Mouse (Mus musculus) liver, embryonic 15.5 days (tissue): ENCODE measurements around the gene Tmem11. TPM values are rescaled to one million over a fixed set of nuclear protein-coding genes. Genes with fewer than 3 reads are reported as not detected.

Experiments
- ATAC-seq: fragments of 200-750 bp; cut with Nextera tagmentation; 2 replicates; pipeline ENCODE4 v1.8.0; 2017; ENCODE audit warnings: moderate number of reproducible peaks, mild to moderate bottlenecking, moderate library complexity; ENCODE audit not compliant: insufficient read depth
- H3K27ac ChIP-seq: fragments of 300-500 bp; sonication (generic); replicated peaks from 2 replicates; pipeline ENCODE4 v1.5.1; 2015; ENCODE audit warnings: mild to moderate bottlenecking, inconsistent platforms
- H3K27me3 ChIP-seq: fragments of 300-500 bp; sonication (generic); 2 replicates; pipeline ENCODE4 v1.6.1; 2015; ENCODE audit warnings: mild to moderate bottlenecking, inconsistent platforms
- H3K36me3 ChIP-seq: fragments of 300-500 bp; sonication (generic); replicated peaks from 2 replicates; pipeline ENCODE4 v1.6.1; 2015; ENCODE audit warnings: moderate library complexity, mild to moderate bottlenecking, inconsistent platforms
- H3K4me1 ChIP-seq: fragments of 300-500 bp; sonication (generic); replicated peaks from 2 replicates; pipeline ENCODE4 v1.6.1; 2015; ENCODE audit warnings: inconsistent platforms
- H3K4me2 ChIP-seq: fragments of 300-500 bp; sonication (generic); 2 replicates; pipeline ENCODE4 v1.6.1; 2015; ENCODE audit warnings: moderate library complexity, mild to moderate bottlenecking, inconsistent platforms
- H3K4me3 ChIP-seq: fragments of 300-500 bp; sonication (generic); replicated peaks from 2 replicates; pipeline ENCODE4 v1.5.1; 2015; ENCODE audit warnings: mild to moderate bottlenecking, inconsistent platforms
- H3K9ac ChIP-seq: fragments of 300-500 bp; sonication (generic); 2 replicates; pipeline ENCODE4 v1.6.1; 2015; ENCODE audit warnings: moderate library complexity, mild to moderate bottlenecking, inconsistent platforms
- H3K9me3 ChIP-seq: fragments of 300-500 bp; sonication (generic); replicated peaks from 2 replicates; pipeline ENCODE4 v1.6.1; 2016; ENCODE audit warnings: inconsistent platforms
- WGBS: fragments of 180-500 bp; shearing (Covaris S2); methylation state at CpG from one replicate; pipeline ENCODE4 v1.1.7; 2015; ENCODE audit warnings: mixed read lengths; ENCODE audit not compliant: insufficient replicate concordance; 5-methylcytosine and 5-hydroxymethylcytosine counted together
- polyA plus RNA-seq: library from polyadenylated mRNA; unstranded; fragments of >200 nt; fragmentation: Nextera tagmentation; extraction: Ambion mirVana; gene quantifications from 2 replicates; pipeline ENCODE4 v1.2.1, GENCODE M21; 2015

The Tmem11 gene
- polyA plus RNA-seq, 1 experiment from 2014 or later = 26.7 TPM

DNA sequence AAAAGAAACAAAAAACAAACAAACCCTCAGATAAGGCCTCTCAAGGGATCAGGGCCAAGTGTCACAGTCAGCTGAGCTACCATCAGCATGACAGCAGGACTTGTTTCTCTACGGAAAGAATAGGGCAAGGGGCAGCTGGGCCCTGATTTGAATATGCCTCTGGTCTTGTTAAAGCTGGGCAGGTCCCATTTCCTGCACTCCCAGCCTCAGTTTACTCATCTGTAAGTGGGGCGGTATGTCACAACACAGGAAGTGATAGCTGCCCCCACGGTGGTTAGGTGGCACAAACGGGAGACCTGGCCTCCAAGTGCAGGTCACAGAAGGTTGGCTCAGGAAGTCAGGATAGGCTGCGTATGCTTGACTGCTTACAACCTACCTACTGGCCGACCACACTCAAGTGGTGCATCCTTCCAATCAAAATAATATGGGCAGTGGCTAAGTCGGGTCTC, 33.5 kb upstream of the Tmem11 start:
- Histone ChIP-seq H3K9ac (peak overlapping the region; percentile 92), H3K27ac (peak overlapping the region; percentile 92), H3K4me3 (peak overlapping the region; percentile 97), H3K4me2 (peak overlapping the region; percentile 91), H3K36me3 (no peaks in the 10 kb centered on the region), H3K9me3 (no peaks in the 10 kb centered on the region), H3K4me1 (peaks cover 55% of the 10 kb centered on the region), H3K27me3 (no peaks in the 10 kb centered on the region)
- no peak for ATAC-seq
- 27% methylated on average over 7 of the region's 7 CpGs for WGBS

DNA sequence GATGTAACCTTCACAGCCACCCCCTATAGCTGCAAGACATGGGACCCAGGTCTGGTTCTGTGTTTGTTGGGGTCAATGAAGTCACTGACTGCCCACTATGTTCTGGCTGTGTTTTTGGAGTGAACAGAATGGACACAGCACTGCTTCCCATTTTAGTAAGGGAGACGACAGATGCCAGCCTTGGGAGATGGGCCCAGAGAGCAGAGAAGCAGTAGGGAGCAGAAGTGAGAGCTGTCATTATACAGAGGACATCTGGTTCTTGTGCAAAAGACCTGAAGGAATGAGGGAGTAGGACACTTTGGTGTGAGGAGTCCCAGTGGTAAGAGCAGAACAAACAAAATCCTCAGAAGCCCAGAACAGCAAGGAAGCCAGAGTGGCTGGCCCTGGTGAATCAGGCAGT, 30.6 kb upstream of the Tmem11 start:
- no peak overlapping the region for H3K4me2 ChIP-seq
- no peak overlapping the region for H3K27ac ChIP-seq
- H3K4me1 ChIP-seq = peaks cover 30% of the 10 kb centered on the region
- 78% methylated on average over 1 of the region's 1 CpGs for WGBS
- H3K27me3 ChIP-seq = no peaks in the 10 kb centered on the region
- no peak for ATAC-seq
- H3K36me3 ChIP-seq = peaks cover 22% of the 10 kb centered on the region
- H3K4me3 ChIP-seq = no peak overlapping the region
- no peak overlapping the region for H3K9ac ChIP-seq
- H3K9me3 ChIP-seq = no peaks in the 10 kb centered on the region

DNA sequence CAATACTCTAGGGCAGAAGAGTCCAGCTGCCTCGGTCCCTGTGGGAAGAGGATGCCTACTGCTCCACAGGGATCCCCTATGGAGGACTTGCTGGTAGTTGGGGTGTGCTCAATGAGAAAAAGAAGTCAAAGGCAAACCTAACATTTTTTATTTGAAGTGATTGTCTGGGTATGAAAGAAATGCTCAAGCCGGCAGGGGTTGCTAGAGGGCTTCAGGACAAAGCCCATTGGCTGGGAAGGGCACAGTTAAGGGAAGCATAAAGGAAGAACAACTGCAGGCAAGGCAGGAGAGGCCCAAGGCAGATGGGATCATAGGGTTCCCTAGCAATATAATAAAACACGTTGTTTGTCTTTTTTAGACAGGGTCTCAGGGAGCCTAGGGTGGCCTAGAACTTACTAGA, 29.0 kb upstream of the Tmem11 start:
- Histone ChIP-seq H3K4me3 (no peak overlapping the region), H3K27me3 (no peaks in the 10 kb centered on the region), H3K4me1 (peaks cover 22% of the 10 kb centered on the region), H3K4me2 (no peak overlapping the region), H3K27ac (no peak overlapping the region), H3K9me3 (no peaks in the 10 kb centered on the region), H3K9ac (no peak overlapping the region), H3K36me3 (peaks cover 28% of the 10 kb centered on the region)
- ATAC-seq = no peak
- WGBS = 64% methylated on average over 3 of the region's 3 CpGs

DNA sequence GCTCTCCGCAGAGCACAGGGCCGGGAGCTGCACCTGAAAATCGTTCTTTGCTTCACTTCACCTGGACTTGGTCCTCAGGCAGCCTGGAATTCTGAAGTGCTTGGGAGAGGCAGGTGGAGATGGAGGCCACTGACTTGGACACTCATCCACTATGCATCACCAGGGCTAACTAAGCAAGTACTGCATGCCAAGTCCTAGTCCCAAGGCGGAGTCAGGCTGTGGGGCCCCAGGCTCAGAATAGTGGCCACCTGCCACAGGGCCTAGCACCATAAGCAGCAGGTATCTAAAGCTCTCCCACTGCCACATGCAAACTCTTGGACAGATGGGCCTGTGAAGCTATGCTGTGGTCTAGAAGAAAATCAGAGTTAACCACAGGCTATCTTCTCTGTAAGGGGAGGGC, 27.4 kb upstream of the Tmem11 start:
- ATAC-seq = no peak
- peaks cover 5% of the 10 kb centered on the region for H3K4me1 ChIP-seq
- no peaks in the 10 kb centered on the region for H3K9me3 ChIP-seq
- no peak overlapping the region for H3K4me2 ChIP-seq
- no peak overlapping the region for H3K27ac ChIP-seq
- H3K27me3 ChIP-seq = no peaks in the 10 kb centered on the region
- H3K36me3 ChIP-seq = peaks cover 28% of the 10 kb centered on the region
- H3K4me3 ChIP-seq = no peak overlapping the region
- no peak overlapping the region for H3K9ac ChIP-seq
- WGBS = 79% methylated on average over 4 of the region's 4 CpGs

DNA sequence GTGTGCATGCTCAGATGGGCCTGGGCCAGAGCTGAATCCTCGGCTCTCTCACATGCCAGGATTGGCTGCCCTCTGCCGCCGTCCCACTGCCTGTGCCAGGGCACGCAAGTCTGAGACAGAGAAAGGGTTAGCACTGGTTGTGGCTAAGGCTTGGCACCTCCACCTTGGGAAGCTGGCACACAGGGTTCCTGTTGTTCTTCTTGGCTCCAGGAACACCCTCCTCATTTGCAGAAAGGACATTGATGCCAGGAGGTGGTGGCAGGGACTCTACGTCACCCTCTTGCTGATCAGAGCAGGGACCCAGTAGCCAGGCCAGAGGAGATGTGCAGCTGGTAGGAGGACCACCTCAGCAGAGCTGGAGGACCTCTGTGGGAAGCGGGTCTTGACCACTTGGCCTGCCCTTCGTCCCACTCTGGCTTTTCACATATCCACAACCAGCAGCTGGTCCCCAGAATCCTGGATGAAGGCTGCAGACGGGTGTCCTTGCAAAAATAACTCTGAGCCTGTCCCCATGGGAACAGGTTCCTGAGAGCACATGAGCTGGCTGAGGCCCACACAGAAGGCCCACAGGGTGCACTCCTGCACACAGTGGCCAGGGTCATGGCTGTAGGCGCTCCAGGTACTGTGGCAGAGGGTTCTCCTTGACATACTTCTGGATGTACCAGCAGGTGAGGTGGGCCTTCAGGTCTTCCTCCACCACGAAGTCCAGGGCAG, 26.5 kb upstream of the Tmem11 start:
- Histone ChIP-seq H3K9ac (no peak overlapping the region), H3K36me3 (peaks cover 28% of the 10 kb centered on the region), H3K4me3 (no peak overlapping the region), H3K9me3 (no peaks in the 10 kb centered on the region), H3K4me1 (no peaks in the 10 kb centered on the region; the same call in 1 of the 2 replicates), H3K27me3 (no peaks in the 10 kb centered on the region), H3K27ac (no peak overlapping the region), H3K4me2 (no peak overlapping the region)
- ATAC-seq = no peak
- WGBS = 79% methylated on average over 10 of the region's 10 CpGs

DNA sequence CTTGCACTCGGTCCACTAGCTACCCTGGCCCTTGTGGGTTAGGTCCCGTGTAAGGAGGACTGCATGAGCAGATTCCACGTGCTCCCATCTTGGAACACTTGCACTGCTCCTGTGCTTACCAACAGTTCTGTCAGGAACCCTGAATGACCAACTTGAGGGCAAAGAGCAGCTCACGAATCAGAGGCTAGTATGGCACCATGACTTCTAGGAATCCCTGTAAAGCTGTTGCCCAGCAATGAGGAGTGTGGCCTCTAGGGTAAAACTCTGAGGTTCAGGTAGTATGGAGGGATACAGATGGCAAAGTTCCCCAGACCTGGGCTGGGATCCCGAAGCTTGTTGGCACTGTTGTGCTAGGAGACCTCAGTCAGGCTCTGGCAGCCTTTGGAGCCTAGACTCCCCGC, 24.6 kb upstream of the Tmem11 start:
- 73% methylated on average over 6 of the region's 6 CpGs for WGBS
- H3K27ac ChIP-seq = no peak overlapping the region
- no peaks in the 10 kb centered on the region for H3K9me3 ChIP-seq
- H3K4me2 ChIP-seq = no peak overlapping the region
- no peaks in the 10 kb centered on the region for H3K4me1 ChIP-seq
- no peak overlapping the region for H3K9ac ChIP-seq
- peaks cover 28% of the 10 kb centered on the region for H3K36me3 ChIP-seq
- no peak overlapping the region for H3K4me3 ChIP-seq
- peaks cover 4% of the 10 kb centered on the region; the same call in 1 of the 2 replicates for H3K27me3 ChIP-seq
- no peak for ATAC-seq

DNA sequence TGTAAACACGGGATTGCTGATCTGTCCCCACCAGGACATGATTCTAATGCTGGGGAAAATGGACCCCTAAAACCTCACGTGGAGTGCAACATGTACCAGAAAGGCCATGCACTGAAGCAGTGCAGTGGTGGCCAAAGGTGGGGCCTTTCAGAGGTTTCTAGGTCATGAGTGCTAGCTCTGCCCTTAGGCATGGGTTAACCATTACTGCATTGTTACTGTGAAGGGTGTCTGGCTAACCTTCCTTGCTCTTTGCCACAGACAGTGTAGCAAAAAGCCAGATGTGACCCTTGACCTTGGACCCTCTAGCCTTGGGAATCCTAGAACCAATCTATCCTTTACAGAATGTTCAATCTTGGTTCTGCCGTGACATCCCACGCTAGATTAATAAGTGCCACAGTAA, 23.4 kb upstream of the Tmem11 start:
- Histone ChIP-seq H3K4me3 (no peak overlapping the region), H3K36me3 (peaks cover 28% of the 10 kb centered on the region), H3K4me2 (no peak overlapping the region), H3K9me3 (no peaks in the 10 kb centered on the region), H3K9ac (no peak overlapping the region), H3K27ac (no peak overlapping the region), H3K27me3 (peaks cover 4% of the 10 kb centered on the region; the same call in 1 of the 2 replicates), H3K4me1 (no peaks in the 10 kb centered on the region)
- ATAC-seq = no peak
- 67% methylated on average over 4 of the region's 4 CpGs for WGBS

DNA sequence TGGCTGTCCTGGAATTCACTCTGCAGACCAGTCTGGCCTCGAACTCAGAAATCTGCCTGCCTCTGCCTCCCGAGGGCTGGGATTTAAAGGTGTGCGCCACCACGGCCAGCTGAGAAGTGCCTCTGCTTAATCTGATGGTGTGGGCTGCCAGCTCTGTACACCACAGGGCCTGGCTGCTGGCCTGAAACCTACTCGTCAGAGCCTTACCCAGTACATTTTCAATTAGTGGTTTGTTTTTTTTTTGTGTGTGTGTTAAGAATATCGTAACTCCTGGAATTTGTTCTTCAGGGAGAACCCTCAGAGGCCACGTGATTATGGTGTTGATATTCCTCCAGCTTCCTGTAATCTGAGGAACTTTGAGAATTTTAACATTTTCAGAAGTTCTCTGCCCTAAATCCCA, 22.9 kb upstream of the Tmem11 start:
- no peaks in the 10 kb centered on the region for H3K4me1 ChIP-seq
- peaks cover 28% of the 10 kb centered on the region for H3K36me3 ChIP-seq
- no peak overlapping the region for H3K27ac ChIP-seq
- ATAC-seq = no peak
- no peak overlapping the region for H3K9ac ChIP-seq
- H3K9me3 ChIP-seq = no peaks in the 10 kb centered on the region
- H3K4me2 ChIP-seq = no peak overlapping the region
- 75% methylated on average over 7 of the region's 7 CpGs for WGBS
- H3K27me3 ChIP-seq = peaks cover 4% of the 10 kb centered on the region; the same call in 1 of the 2 replicates
- no peak overlapping the region for H3K4me3 ChIP-seq

DNA sequence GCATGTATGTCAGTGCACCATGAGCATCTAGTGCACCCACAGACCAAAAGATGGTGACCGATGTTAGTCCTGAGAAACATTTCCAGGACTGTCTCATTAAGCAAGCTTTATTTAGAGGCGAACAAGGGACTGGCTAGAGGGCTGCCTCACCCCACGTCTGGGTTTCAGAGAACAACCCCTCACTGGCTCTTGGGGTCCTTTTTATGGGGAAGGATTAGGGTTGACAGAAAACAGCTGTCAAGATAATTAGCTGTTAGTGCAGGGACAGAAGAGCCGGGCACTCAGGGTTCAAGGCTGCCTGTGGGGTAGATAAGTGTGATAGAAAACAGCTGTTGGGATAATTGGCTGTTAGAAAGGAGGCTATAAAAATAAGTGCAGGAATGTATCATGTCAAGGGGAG, 16.8 kb upstream of the Tmem11 start:
- 34% methylated on average over 4 of the region's 4 CpGs for WGBS
- H3K9ac ChIP-seq = no peak overlapping the region
- no peak overlapping the region for H3K27ac ChIP-seq
- H3K4me3 ChIP-seq = no peak overlapping the region
- ATAC-seq = no peak
- no peak overlapping the region for H3K4me2 ChIP-seq
- peaks cover 4% of the 10 kb centered on the region; the same call in 1 of the 2 replicates for H3K27me3 ChIP-seq
- no peaks in the 10 kb centered on the region for H3K36me3 ChIP-seq
- no peaks in the 10 kb centered on the region for H3K4me1 ChIP-seq
- no peaks in the 10 kb centered on the region for H3K9me3 ChIP-seq

DNA sequence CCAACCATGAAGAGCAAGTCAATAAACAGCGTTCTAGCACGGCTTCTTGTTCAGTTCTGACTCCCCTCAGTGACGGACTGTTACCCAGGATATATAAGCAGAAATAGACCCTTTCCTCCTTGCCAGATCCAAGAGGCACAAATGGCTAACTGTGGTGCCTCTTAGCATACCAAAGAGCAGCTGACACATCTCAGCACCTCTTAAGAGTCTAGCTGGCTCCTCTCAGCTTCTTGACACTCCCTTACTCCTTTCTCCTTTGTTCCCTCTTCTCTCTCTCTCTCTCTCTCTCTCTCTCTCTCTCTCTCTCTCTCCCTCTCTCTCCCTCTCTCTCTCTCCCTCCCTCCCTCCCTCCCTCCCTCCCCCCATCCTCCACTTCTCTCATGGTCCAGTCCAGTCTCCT, 11.7 kb upstream of the Tmem11 start:
- no peak overlapping the region for H3K9ac ChIP-seq
- no peak for ATAC-seq
- no peaks in the 10 kb centered on the region for H3K36me3 ChIP-seq
- WGBS = 53% methylated on average over 3 of the region's 3 CpGs
- H3K4me3 ChIP-seq = no peak overlapping the region
- H3K4me2 ChIP-seq = no peak overlapping the region
- no peaks in the 10 kb centered on the region for H3K4me1 ChIP-seq
- no peaks in the 10 kb centered on the region for H3K9me3 ChIP-seq
- no peak overlapping the region for H3K27ac ChIP-seq
- no peaks in the 10 kb centered on the region for H3K27me3 ChIP-seq

DNA sequence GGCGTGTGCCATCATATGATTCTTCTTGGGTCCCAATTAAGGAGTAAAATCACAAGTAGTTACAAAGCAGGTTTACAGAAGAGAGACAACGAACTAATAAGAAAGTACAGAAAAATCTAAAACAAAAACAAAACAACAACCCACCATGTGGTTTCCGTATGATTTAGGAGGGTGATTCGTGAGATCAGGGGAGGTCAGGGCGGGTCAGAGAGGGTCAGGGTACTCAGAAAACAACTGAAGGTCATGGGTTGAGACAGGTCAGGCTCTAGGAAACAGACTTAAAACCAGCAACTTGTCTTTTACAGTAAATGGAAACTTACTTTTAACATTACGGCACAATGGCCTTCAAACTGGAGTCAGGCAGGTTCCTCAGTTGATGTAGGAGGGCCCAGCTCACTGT, 11.2 kb upstream of the Tmem11 start:
- ATAC-seq = no peak
- Histone ChIP-seq H3K36me3 (no peaks in the 10 kb centered on the region), H3K27me3 (no peaks in the 10 kb centered on the region), H3K4me2 (no peak overlapping the region), H3K4me1 (no peaks in the 10 kb centered on the region), H3K9me3 (no peaks in the 10 kb centered on the region), H3K9ac (no peak overlapping the region), H3K4me3 (no peak overlapping the region), H3K27ac (no peak overlapping the region)
- WGBS = 59% methylated on average over 6 of the region's 6 CpGs

DNA sequence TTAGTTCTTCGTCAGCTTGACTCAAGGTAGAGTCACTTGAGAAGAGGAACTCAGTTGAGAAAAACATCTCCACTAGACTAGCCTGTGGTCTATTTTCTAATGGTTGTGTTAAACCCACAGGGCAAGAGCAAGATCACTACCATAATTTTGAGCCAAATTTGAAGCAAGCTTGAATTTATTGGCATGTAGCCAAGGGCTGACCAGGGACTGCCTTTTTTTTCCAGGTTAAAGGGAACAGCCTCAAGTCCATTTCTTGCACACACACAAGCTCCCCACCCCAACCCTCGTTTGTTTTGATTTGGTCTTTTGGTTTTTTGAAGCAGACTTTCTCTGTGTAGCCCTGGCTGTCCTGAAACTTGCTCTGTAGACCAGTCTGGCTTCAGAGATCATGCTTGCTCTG, 10.8 kb upstream of the Tmem11 start:
- H3K4me3 ChIP-seq = no peak overlapping the region
- H3K9ac ChIP-seq = no peak overlapping the region
- H3K9me3 ChIP-seq = no peaks in the 10 kb centered on the region
- no peak overlapping the region for H3K27ac ChIP-seq
- WGBS = 33% methylated on average over 2 of the region's 2 CpGs
- H3K4me1 ChIP-seq = no peaks in the 10 kb centered on the region
- H3K4me2 ChIP-seq = no peak overlapping the region
- 0 out of 2 replicates have a peak, but pooled peaks cover 3% of the 10 kb centered on the region for H3K27me3 ChIP-seq
- ATAC-seq = no peak
- no peaks in the 10 kb centered on the region for H3K36me3 ChIP-seq
